Mouse (Mus musculus): ENCODE measurements around the gene Uckl1.

Gene Uckl1

DNA sequence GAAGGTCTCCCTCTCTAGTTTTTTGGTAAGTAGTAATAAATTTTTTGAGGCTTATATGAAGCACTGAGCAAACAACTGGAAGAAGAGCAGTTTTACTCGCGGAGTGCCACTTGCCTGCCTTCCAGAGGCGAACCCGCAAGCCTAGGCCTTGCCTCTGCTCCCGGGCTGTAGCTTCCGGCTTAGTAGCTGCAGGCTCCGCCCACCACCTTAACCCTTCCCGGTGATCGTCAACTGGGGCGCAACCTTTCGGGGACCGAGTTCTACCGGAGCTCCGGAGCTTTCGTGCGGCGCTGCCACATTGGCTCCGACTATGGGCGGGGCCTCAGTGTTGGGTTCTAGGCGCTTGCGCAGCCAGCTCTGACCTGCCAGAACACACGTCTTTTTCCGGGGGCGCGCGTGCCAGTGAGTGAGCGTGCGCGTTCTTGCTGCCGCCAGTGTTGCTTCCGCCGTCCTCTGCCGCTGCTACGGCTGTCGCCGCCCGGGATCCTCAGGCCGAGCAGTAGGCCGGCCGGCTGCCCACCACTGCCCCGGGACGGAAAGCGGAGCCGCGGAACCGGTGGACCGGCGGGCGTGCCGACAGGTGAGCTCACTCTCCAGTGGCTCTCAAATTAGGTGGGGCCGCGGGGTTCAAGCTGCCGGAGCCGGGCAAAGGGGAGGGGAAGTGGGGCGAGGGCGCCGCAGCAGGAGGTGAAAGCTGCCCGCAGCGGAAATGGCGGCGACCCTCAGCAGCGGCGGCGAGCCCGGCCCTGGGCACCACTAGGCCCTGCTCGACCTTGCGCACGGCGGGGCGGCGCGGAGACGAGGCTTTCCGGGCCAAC, 64.4 kb downstream of the Uckl1 start, which contains the start of gene Dnajc5:
TSS of gene Dnajc5 (plus strand) at position 368 of the 818 bp plus-strand sequence.
- peak; percentile 97 to 98 for DNase-seq (ENCODE audit: low spot score in 2 of 2)

DNA sequence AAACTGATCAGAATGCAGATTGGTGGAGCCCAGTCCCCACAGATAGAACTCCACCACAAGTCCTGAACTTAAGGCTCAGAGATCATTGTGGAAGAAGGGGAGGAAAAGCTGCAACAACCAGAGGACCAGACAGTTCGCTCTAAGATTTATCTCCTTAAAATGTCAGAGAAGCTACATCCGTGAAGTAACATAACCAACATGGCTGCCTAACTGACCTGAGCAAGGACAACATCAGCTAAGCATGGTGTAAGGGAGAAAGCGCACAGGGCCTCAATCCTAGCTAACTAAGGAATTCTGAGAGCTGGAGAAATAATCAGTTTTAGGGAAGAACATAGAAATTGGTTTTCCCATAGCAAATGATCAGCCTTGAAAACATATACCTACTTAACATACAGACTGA, 65.5 kb downstream of the Uckl1 start:
- DNase-seq (ENCODE audit: low spot score in 2 of 2) = no peak

Data from spleen, postnatal 4 days (tissue).